ENCODE assay signal across 28 mouse cellular contexts in the genomic region with DNA sequence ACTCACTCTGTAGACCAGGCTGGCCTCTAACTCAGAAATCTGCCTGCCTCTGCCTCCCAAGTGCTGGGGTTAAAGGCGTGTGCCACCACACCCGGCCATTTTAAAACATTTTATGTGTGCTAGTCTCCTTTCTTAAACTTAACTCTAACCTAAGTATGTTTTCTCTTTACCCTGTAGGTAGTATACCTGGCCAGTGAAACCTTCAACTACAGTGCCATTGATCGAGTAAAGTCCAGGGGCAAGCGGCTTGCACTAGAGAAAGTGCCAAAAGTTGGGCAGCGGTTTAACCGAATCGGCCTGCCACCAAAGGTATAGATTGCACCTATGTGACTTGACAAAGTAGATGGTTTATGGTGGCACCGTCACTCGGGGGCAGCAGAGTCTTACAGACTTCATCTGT. TPM values are rescaled to one million over a fixed set of nuclear protein-coding genes. Genes with fewer than 3 reads are reported as not detected.
DNase-seq lines count a peak whose midpoint lies in the region; ATAC-seq and TF ChIP-seq lines count a peak whose summit lies in the region.
"Had no signal": no experiment of that assay in that cellular context is flagged by ENCODE, and none has a peak within 500 bp of the region (broad histone marks: within the 10 kb centered on the region; RNA-seq: fewer than 3 reads in every experiment).

No protein-coding gene starts in this region.

- TF ChIP-seq POLR2A in lung, adult 2 months (IDR thresholded peaks at IDR 0.05; ENCODE audit: borderline replicate concordance, extremely low read depth, low read depth, low read length) = no peak
- TF ChIP-seq POLR2A in MEL (IDR thresholded peaks at IDR 0.05; ENCODE audit: control insufficient read depth in 1 of 2, insufficient read depth in 1 of 2, low read depth in 1 of 2, low read length in 2 of 2, poor library complexity in 1 of 2) = no peak

- no peak for DNase-seq in lung, adult 2 months
- DNase-seq in lung, adult 18-20 months = no peak
- DNase-seq in MEL (ENCODE audit: low read depth, low spot score) = no peak
- no peak for DNase-seq in stomach, postnatal 0 days (ENCODE audit: low spot score)
- no peak for DNase-seq in thymus, adult 18-20 months
- DNase-seq: adrenal gland, adult 8-10 months; adrenal gland, postnatal 25 days; cerebellum, adult 18-20 months; cerebellum, adult 9-10 months; cerebellum, postnatal 14 days; gastrocnemius, postnatal 10 days; gastrocnemius, postnatal 36 days; heart, postnatal 36 days had no signal

- no peak overlapping the region for H3K9ac ChIP-seq in intestine, postnatal 0 days (ENCODE audit: low read depth, low read length)
- no peak overlapping the region for H3K9ac ChIP-seq in intestine, embryonic 15.5 days
- H3K9ac ChIP-seq in MEL (ENCODE audit: control insufficient read depth, low read depth, low read length, poor library complexity, severe bottlenecking) = no peak overlapping the region
- H3K9ac ChIP-seq in stomach, postnatal 0 days (ENCODE audit: low read length) = no peak overlapping the region
- H3K9ac ChIP-seq: forebrain, embryonic 13.5 days; hindbrain, embryonic 13.5 days had no signal

- H3K79me2 ChIP-seq in MEL (ENCODE audit: control insufficient read depth, insufficient read depth, low read length, poor library complexity) = no peaks in the 10 kb centered on the region

- TF ChIP-seq RAD21 in MEL (IDR thresholded peaks at IDR 0.05; ENCODE audit: low read depth, low read length) = peak; percentile 2

- H3K4me2 ChIP-seq in intestine, postnatal 0 days (replicated peaks; ENCODE audit: low read depth) = no peak overlapping the region
- H3K4me2 ChIP-seq in intestine, embryonic 15.5 days (replicated peaks) = no peak overlapping the region
- H3K4me2 ChIP-seq in stomach, postnatal 0 days (replicated peaks; ENCODE audit: low read depth) = no peak overlapping the region
- H3K4me2 ChIP-seq: forebrain, embryonic 13.5 days; heart, embryonic 11.5 days; hindbrain, embryonic 13.5 days had no signal

- peaks cover 48% of the 10 kb centered on the region for H3K36me3 ChIP-seq in intestine, postnatal 0 days (ENCODE audit: control insufficient read depth, insufficient read depth)
- peaks cover 14% of the 10 kb centered on the region; the same call in 1 of the 2 replicates for H3K36me3 ChIP-seq in intestine, embryonic 15.5 days
- H3K36me3 ChIP-seq in MEL (ENCODE audit: control insufficient read depth in 1 of 2, insufficient read depth in 2 of 2, low read length in 2 of 2) = peaks cover 0 to 6% of the 10 kb centered on the region in 2 experiments; a peak in 3 of 4 replicates
- peaks cover 6% of the 10 kb centered on the region; the same call in 1 of the 2 replicates for H3K36me3 ChIP-seq in stomach, postnatal 0 days (ENCODE audit: control insufficient read depth, insufficient read depth, low read length)

- no peaks in the 10 kb centered on the region for H3K27me3 ChIP-seq in intestine, postnatal 0 days (replicated peaks; ENCODE audit: control insufficient read depth, insufficient read depth, low read length)
- H3K27me3 ChIP-seq in intestine, embryonic 15.5 days (replicated peaks) = no peaks in the 10 kb centered on the region
- H3K27me3 ChIP-seq in MEL (ENCODE audit: control insufficient read depth in 1 of 2, insufficient read depth in 2 of 2, low read length in 2 of 2) = no peaks in the 10 kb centered on the region
- no peaks in the 10 kb centered on the region for H3K27me3 ChIP-seq in stomach, postnatal 0 days (ENCODE audit: control insufficient read depth, insufficient read depth, low read length)
- H3K27me3 ChIP-seq: forebrain, embryonic 13.5 days; hindbrain, embryonic 13.5 days had no signal

- H3K9me3 ChIP-seq in intestine, postnatal 0 days (ENCODE audit: control insufficient read depth) = no peaks in the 10 kb centered on the region
- no peaks in the 10 kb centered on the region for H3K9me3 ChIP-seq in intestine, embryonic 15.5 days
- no peaks in the 10 kb centered on the region for H3K9me3 ChIP-seq in MEL (replicated peaks; ENCODE audit: insufficient read depth, low read length)
- H3K9me3 ChIP-seq in stomach, postnatal 0 days (ENCODE audit: control insufficient read depth, low read length) = no peaks in the 10 kb centered on the region
- H3K9me3 ChIP-seq: forebrain, embryonic 10.5 days; forebrain, embryonic 13.5 days; hindbrain, embryonic 10.5 days; hindbrain, embryonic 13.5 days had no signal

- 93% methylated on average over 9 of the region's 9 CpGs for WGBS in intestine, postnatal 0 days
- WGBS in intestine, embryonic 15.5 days = 97% methylated on average over 9 of the region's 9 CpGs
- 93% methylated on average over 9 of the region's 9 CpGs for WGBS in lung, adult 2 months
- WGBS in stomach, postnatal 0 days = 94% methylated on average over 9 of the region's 9 CpGs

- peak; percentile 12; the same call in 1 of the 2 replicates for TF ChIP-seq CTCF in intestine, postnatal 0 days (IDR thresholded peaks at IDR 0.05; ENCODE audit: low read depth)
- 0 out of 2 replicates have a peak, but pooled peaks have one; percentile 27 for TF ChIP-seq CTCF in lung, adult 2 months (IDR thresholded peaks at IDR 0.05; ENCODE audit: insufficient read depth, low read length)
- no peak for TF ChIP-seq CTCF in MEL (IDR thresholded peaks at IDR 0.05 in 2 of 3, conservative IDR thresholded peaks at IDR 0.05 in 1 of 3; ENCODE audit: control insufficient read depth in 1 of 3, insufficient read depth in 1 of 3, low read depth in 2 of 3, low read length in 3 of 3, poor library complexity in 1 of 3, severe bottlenecking in 1 of 3)
- TF ChIP-seq CTCF in stomach, postnatal 0 days (IDR thresholded peaks at IDR 0.05; ENCODE audit: low read depth) = peak; percentile 29

- no peaks in the 10 kb centered on the region for H3K4me1 ChIP-seq in intestine, postnatal 0 days (replicated peaks; ENCODE audit: control insufficient read depth, insufficient read depth, low read length)
- H3K4me1 ChIP-seq in intestine, embryonic 15.5 days (replicated peaks) = no peaks in the 10 kb centered on the region
- no peaks in the 10 kb centered on the region for H3K4me1 ChIP-seq in lung, adult 2 months (ENCODE audit: control insufficient read depth, insufficient read depth, low read length)
- H3K4me1 ChIP-seq in MEL (ENCODE audit: control insufficient read depth in 1 of 2, insufficient read depth in 2 of 2, low read length in 2 of 2) = no peaks in the 10 kb centered on the region
- no peaks in the 10 kb centered on the region for H3K4me1 ChIP-seq in stomach, postnatal 0 days (replicated peaks; ENCODE audit: control insufficient read depth, insufficient read depth)
- H3K4me1 ChIP-seq: forebrain, embryonic 10.5 days; forebrain, embryonic 13.5 days; hindbrain, embryonic 10.5 days; hindbrain, embryonic 13.5 days had no signal

- H3K27ac ChIP-seq in intestine, postnatal 0 days (ENCODE audit: low read depth, low read length) = no peak overlapping the region
- no peak overlapping the region for H3K27ac ChIP-seq in intestine, embryonic 15.5 days
- no peak overlapping the region for H3K27ac ChIP-seq in MEL (ENCODE audit: control insufficient read depth, low read depth, low read length)
- H3K27ac ChIP-seq in stomach, postnatal 0 days (replicated peaks) = no peak overlapping the region
- H3K27ac ChIP-seq: forebrain, embryonic 10.5 days; forebrain, embryonic 13.5 days; hindbrain, embryonic 10.5 days; hindbrain, embryonic 13.5 days had no signal

- no peak overlapping the region for H3K4me3 ChIP-seq in intestine, postnatal 0 days (ENCODE audit: low read depth, low read length)
- H3K4me3 ChIP-seq in intestine, embryonic 15.5 days (replicated peaks) = no peak overlapping the region
- H3K4me3 ChIP-seq in lung, adult 2 months (replicated peaks; ENCODE audit: extremely low read depth, low read depth, low read length) = no peak overlapping the region
- H3K4me3 ChIP-seq in MEL (ENCODE audit: control insufficient read depth in 1 of 2, insufficient read depth in 1 of 2, low read depth in 2 of 2, low read length in 2 of 2) = no peak overlapping the region
- H3K4me3 ChIP-seq in stomach, postnatal 0 days (ENCODE audit: low read depth, low read length) = no peak overlapping the region
- H3K4me3 ChIP-seq: forebrain, embryonic 10.5 days; forebrain, embryonic 13.5 days; hindbrain, embryonic 10.5 days; hindbrain, embryonic 13.5 days had no signal

- TF ChIP-seq EP300 in MEL (IDR thresholded peaks at IDR 0.05; ENCODE audit: low read depth in 1 of 2, low read length in 2 of 2) = no peak
- no peak for TF ChIP-seq EP300 in stomach, postnatal 0 days (optimal IDR thresholded peaks at IDR 0.05)

- no peak for ATAC-seq in intestine, postnatal 0 days
- no peak for ATAC-seq in intestine, embryonic 15.5 days
- no peak for ATAC-seq in stomach, postnatal 0 days (ENCODE audit: low FRiP score, low TSS enrichment)
- ATAC-seq: activated CD4-positive, CD25-positive, alpha-beta regulatory T cell, adult 4 months; forebrain, embryonic 13.5 days; forebrain, embryonic 16.5 days; hindbrain, embryonic 16.5 days had no signal

RNA-seq across cellular contexts. Expression of gene Pi4k2a, which starts 14.4 kb away (rescaled TPM):
- polyA plus RNA-seq in intestine, postnatal 0 days (2015; fragmentation: Nextera tagmentation; extraction: Ambion mirVana) = 47.2 and 52.2 TPM in 2 replicates
- 23.4 and 23.6 TPM in 2 replicates for polyA plus RNA-seq in intestine, embryonic 15.5 days (2015; fragmentation: Nextera tagmentation; extraction: Ambion mirVana)
- 29.1 and 34.8 TPM in 2 replicates for polyA plus RNA-seq in lung, adult 2 months (2012; rRNA removed)
- 10.2 and 12.2 TPM in 2 replicates for total RNA-seq in MEL (2012; rRNA removed)
- polyA plus RNA-seq in MEL (2012; ENCODE audit: insufficient read depth in 1 of 2, insufficient read length in 2 of 2, low read depth in 1 of 2, low replicate concordance in 2 of 2, missing spikeins in 1 of 2) = 10 to 100 TPM in 1 of 2 experiments, not detected in 1; 30.3 TPM
- polyA plus RNA-seq in stomach, postnatal 0 days (2015; fragmentation: Nextera tagmentation; extraction: Ambion mirVana) = 20.8 and 21.6 TPM in 2 replicates

RNA-seq across cellular contexts. Expression of gene Morn4, which starts 18.5 kb away (rescaled TPM):
- polyA plus RNA-seq in intestine, postnatal 0 days (2015; fragmentation: Nextera tagmentation; extraction: Ambion mirVana) = 14.5 and 15.9 TPM in 2 replicates
- polyA plus RNA-seq in intestine, embryonic 15.5 days (2015; fragmentation: Nextera tagmentation; extraction: Ambion mirVana) = 15.4 and 16.5 TPM in 2 replicates
- 7.1 and 9.0 TPM in 2 replicates for polyA plus RNA-seq in lung, adult 2 months (2012; rRNA removed)
- total RNA-seq in MEL (2012; rRNA removed) = 4.9 and 5.7 TPM in 2 replicates
- polyA plus RNA-seq in MEL (2012; ENCODE audit: insufficient read depth in 1 of 2, insufficient read length in 2 of 2, low read depth in 1 of 2, low replicate concordance in 2 of 2, missing spikeins in 1 of 2) = 10 to 100 TPM in 1 of 2 experiments, not detected in 1; 18.4 TPM
- polyA plus RNA-seq in stomach, postnatal 0 days (2015; fragmentation: Nextera tagmentation; extraction: Ambion mirVana) = 7.3 and 8.2 TPM in 2 replicates
- polyA plus RNA-seq: activated CD4-positive, CD25-positive, alpha-beta regulatory T cell, adult 4 months had no signal

RNA-seq across cellular contexts. Expression of gene Avpi1, which starts 24.2 kb away (rescaled TPM):
- polyA plus RNA-seq in intestine, postnatal 0 days (2015; fragmentation: Nextera tagmentation; extraction: Ambion mirVana) = 39.8 and 40.5 TPM in 2 replicates
- 36.4 and 40.7 TPM in 2 replicates for polyA plus RNA-seq in intestine, embryonic 15.5 days (2015; fragmentation: Nextera tagmentation; extraction: Ambion mirVana)
- polyA plus RNA-seq in lung, adult 2 months (2012; rRNA removed) = 46.8 and 69.6 TPM in 2 replicates
- 49.5 and 54.8 TPM in 2 replicates for total RNA-seq in MEL (2012; rRNA removed)
- 10 to 100 TPM in 1 of 2 experiments, not detected in 1; 53.3 TPM for polyA plus RNA-seq in MEL (2012; ENCODE audit: insufficient read depth in 1 of 2, insufficient read length in 2 of 2, low read depth in 1 of 2, low replicate concordance in 2 of 2, missing spikeins in 1 of 2)
- 108 and 117 TPM in 2 replicates for polyA plus RNA-seq in stomach, postnatal 0 days (2015; fragmentation: Nextera tagmentation; extraction: Ambion mirVana)

RNA-seq across cellular contexts. Expression of gene Marveld1, which starts 42.5 kb away (rescaled TPM):
- polyA plus RNA-seq in intestine, postnatal 0 days (2015; fragmentation: Nextera tagmentation; extraction: Ambion mirVana) = 9.0 and 9.6 TPM in 2 replicates
- 9.4 and 12.3 TPM in 2 replicates for polyA plus RNA-seq in intestine, embryonic 15.5 days (2015; fragmentation: Nextera tagmentation; extraction: Ambion mirVana)
- polyA plus RNA-seq in lung, adult 2 months (2012; rRNA removed) = 215 and 250 TPM in 2 replicates
- total RNA-seq in MEL (2012; rRNA removed) = 7.9 and 9.7 TPM in 2 replicates
- polyA plus RNA-seq in MEL (2012; ENCODE audit: insufficient read depth in 1 of 2, insufficient read length in 2 of 2, low read depth in 1 of 2, low replicate concordance in 2 of 2, missing spikeins in 1 of 2) = 10 to 100 TPM in 1 of 2 experiments, not detected in 1; 24.4 TPM
- polyA plus RNA-seq in stomach, postnatal 0 days (2015; fragmentation: Nextera tagmentation; extraction: Ambion mirVana) = 15.3 and 23.6 TPM in 2 replicates

RNA-seq across cellular contexts. Expression of gene 4933411K16Rik, which starts 52.6 kb away (rescaled TPM):
- 0.08 TPM in 1 of 2 replicates, not detected in the other for polyA plus RNA-seq in intestine, postnatal 0 days (2015; fragmentation: Nextera tagmentation; extraction: Ambion mirVana)
- polyA plus RNA-seq in intestine, embryonic 15.5 days (2015; fragmentation: Nextera tagmentation; extraction: Ambion mirVana) = not detected in 2 replicates
- polyA plus RNA-seq in lung, adult 2 months (2012; rRNA removed) = 1.1 and 1.4 TPM in 2 replicates
- not detected in 2 replicates for total RNA-seq in MEL (2012; rRNA removed)
- polyA plus RNA-seq in MEL (2012; ENCODE audit: insufficient read depth in 1 of 2, insufficient read length in 2 of 2, low read depth in 1 of 2, low replicate concordance in 2 of 2, missing spikeins in 1 of 2) = under 1 TPM in 1 of 2 experiments, not detected in 1; 0.10 TPM
- not detected in 2 replicates for polyA plus RNA-seq in stomach, postnatal 0 days (2015; fragmentation: Nextera tagmentation; extraction: Ambion mirVana)
- total RNA-seq: granulocyte monocyte progenitor cell, adult 5-6 weeks; heart, postnatal 36 days had no signal
- polyA plus RNA-seq: activated CD4-positive, CD25-positive, alpha-beta regulatory T cell, adult 4 months; embryonic facial prominence, embryonic 11.5 days; embryonic facial prominence, embryonic 14.5 days; forebrain, embryonic 10.5 days; forebrain, embryonic 13.5 days; forebrain, embryonic 16.5 days; heart, embryonic 11.5 days; heart, embryonic 14.5 days; heart, postnatal 0 days; hindbrain, embryonic 10.5 days; hindbrain, embryonic 13.5 days; hindbrain, embryonic 16.5 days had no signal

Comparison
In these comparisons a context has a peak if more than half of its experiments do, and no peak if none do; other contexts are left out.
1. CTCF ChIP-seq: peak in intestine, postnatal 0 days (single experiment), lung, adult 2 months (single experiment) and stomach, postnatal 0 days (single experiment); none in MEL (0 of 3).